Mouse (Mus musculus): ENCODE results near the gene Bcl2l11.
A peak's percentile ranks its signal among the peaks of the same experiment; 100 is the strongest.

Bcl2l11 gene

DNA sequence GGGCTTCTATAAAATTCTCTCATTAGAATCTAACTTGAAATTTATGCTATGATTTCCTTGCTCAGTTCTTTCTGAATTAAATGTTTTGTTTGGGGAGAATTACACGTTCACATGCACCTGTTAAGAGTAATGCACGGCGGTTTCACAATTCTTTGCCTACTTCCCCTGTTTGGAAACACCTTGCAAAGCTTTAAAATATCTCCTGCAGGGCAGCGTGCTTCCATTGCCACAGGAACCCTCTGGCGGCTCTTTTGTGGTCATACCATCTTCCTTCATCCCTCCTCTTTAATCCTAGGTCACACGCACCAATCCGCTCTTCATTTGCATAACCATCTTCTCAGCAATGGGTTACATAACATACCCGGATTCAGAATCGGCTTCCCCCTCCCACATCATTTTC lies 14.3 kb upstream of the Bcl2l11 start:
- DNase-seq (ENCODE audit: low spot score in 2 of 2), result no peak

GRCm38 (mm10) chr2:128114621-128115020 lies 11.2 kb upstream of the Bcl2l11 start:
- DNase-seq (ENCODE audit: low spot score in 2 of 2), result no peak

DNA sequence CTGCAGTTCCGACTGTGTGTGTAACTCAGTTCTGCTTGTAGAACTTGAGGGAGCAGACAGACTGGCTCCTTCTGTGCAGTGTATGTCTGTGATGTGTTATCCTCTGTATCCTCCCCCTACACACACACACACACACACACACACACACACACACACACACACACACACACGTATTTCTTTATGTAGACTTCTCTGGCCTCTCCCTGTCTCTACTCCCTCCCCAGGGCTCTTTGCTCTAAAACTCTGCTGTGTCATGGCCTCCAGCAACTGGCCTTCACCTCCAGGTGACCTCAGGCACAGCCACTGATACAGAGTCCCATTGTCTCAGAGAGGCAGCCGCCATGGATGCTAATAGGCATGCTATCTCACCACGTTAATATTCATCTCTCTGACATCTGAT lies 10.3 kb upstream of the Bcl2l11 start:
- DNase-seq (ENCODE audit: low spot score in 2 of 2), result no peak

- no peak for DNase-seq (ENCODE audit: low spot score in 2 of 2)
Observed at GRCm38 (mm10) chr2:128117605-128118004, 8.2 kb upstream of the Bcl2l11 start.

DNA sequence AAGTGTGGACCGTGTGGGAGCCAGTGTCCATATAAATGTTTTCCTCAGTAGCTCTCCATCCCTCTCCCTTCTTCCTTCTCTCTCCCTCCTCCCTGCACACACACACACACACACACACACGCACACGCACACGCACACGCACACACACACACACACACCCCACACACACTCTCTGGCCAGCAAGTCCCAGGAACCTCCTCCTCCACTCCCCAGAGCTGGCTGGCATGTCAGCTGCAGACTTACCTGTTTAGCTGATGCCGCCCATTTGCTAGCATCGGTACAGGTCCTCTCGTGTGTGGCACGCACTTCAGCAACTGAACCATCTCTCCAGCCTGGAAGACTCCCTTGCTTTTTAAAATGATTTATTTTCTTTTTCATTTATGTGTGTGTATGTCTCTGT lies 6.9 kb upstream of the Bcl2l11 start:
- DNase-seq (ENCODE audit: low spot score in 2 of 2), result no peak

DNA sequence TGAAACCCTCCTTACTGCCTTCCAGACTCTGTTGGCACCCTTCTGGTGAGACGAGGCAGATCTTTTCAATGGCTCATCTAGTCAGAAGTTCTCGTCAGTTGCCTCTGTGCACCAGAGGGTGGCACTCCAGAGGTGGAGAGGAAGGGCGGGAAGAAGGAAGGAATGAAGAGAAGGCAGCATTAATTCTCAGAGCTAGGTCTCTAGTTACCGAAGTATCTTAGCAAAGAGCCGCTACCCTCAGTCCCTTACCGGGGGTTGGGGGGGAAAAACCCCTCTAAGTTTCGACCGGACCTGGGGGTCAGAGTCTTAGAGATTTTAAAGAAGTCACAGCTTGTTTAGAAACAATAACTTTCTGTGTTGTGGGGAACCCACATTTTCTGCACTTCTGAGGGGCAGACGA lies 3.3 kb upstream of the Bcl2l11 start:
- DNase-seq (ENCODE audit: low spot score in 2 of 2), result peak; percentile 50 to 52

DNA sequence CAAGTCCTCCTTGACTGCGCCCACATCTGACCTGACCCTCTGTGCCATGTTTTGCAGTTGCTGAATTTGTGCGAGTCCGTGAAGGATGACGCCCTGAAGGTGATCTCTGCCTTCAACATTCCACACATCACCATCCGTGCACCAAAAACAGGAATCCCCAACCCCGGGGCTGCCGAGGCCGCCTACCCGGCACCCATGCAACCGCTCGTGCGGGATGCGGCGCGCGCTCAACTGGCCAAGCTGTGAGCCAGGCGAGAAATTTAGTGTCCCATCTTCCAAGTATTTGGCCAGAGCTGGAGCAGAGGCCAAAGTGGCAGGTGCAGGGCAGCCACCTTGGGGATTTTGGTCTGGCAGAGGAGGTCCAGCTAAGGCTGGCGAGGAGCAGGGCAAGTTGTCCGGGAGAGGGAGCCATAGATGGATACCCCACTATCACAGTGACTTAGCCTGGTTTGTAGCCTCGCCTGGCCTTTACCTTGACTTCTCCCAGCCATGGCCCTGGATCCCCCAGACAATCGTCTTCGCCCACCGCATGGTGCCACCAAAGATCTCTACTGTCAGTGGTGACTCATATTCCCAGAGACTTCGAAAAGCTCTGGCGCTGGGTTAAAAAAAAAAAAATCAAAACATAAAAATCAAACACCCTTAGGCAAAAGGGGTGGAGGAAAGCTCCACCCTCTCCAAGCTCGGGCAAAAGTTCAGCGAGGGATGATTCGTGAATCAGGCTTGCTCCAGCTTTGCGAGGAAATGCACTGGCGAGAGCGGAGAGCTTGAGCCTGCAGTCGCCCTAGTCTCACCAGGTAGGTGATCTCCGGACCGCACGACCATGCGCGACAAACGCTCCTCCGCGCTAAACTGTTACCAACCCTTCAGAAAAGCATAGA lies 2.7 kb upstream of the Bcl2l11 start:
- peak in 1 of 2 experiments; percentile 17 for DNase-seq (ENCODE audit: low spot score in 2 of 2)

GRCm38 (mm10) chr2:128123921-128124683 lies 1.7 kb upstream of the Bcl2l11 start:
- peak in 1 of 2 experiments; percentile 12 for DNase-seq (ENCODE audit: low spot score in 2 of 2)

DNA sequence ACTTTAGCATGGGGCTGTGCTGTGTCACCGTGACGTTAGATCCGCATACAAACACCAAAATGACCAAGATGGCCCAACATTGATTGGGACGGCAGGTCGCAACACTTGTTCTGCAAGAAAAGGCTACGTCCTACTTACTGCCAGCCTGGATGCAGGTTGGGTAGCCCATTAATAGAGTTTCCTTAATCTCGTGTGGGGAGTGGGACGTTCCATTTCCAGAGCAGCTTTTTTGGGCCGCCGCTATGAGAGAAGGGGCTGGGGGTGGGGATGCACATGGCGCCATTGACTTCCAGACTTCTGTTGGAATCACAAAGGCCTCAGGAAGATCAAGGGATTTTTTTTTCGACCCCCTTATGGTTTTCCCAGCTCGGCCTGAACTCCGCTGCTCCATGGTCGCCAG lies 1.1 kb upstream of the Bcl2l11 start:
- DNase-seq (ENCODE audit: low spot score in 2 of 2), result no peak

- peak in 1 of 2 experiments; percentile 16 for DNase-seq (ENCODE audit: low spot score in 2 of 2)
Observed at GRCm38 (mm10) chr2:128126591-128127051, 783 bp downstream of the Bcl2l11 start.

DNA sequence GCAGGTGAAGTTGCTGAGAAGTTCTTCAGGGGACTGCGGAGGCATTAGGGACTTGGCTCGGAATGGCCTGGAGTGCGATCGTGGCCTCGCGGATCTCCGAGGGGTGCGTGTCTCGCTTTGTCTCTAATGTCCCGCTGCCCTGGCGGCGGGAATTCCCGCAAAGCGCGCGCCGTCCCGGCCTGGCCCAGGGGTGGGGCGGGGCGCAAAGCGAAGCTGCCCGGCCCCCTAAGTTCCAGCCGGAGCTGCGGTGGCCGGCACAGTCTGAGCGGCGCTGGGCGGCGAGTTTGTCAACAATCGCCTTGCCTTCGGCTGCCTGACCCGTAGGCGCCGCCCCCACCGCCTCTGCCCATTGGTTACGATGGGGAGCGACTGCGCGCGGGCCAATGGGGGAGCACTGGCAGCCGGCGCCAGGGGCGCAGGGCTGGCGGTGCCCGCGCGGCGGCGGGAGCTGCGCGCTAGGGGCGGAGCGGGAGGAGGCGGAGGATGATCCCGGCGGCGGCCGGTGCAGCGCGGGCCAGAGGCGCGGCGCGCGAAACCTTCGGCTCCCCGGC lies 1.4 kb downstream of the Bcl2l11 start:
- peak; percentile 96 for DNase-seq (ENCODE audit: low spot score in 2 of 2)

- peak; percentile 61 to 62 for DNase-seq (ENCODE audit: low spot score in 2 of 2)
Observed at GRCm38 (mm10) chr2:128127691-128128292, 2.0 kb downstream of the Bcl2l11 start.

DNA sequence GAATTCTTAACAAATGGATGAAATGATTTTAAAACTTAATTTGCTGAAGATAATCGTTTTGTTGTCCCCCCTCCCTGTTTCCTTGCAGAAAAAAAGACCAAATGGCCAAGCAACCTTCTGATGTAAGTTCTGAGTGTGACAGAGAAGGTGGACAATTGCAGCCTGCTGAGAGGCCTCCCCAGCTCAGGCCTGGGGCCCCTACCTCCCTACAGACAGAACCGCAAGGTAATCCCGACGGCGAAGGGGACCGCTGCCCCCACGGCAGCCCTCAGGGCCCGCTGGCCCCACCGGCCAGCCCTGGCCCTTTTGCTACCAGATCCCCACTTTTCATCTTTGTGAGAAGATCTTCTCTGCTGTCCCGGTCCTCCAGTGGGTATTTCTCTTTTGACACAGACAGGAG lies 2.7 kb downstream of the Bcl2l11 start:
- no peak for DNase-seq (ENCODE audit: low spot score in 2 of 2)

DNA sequence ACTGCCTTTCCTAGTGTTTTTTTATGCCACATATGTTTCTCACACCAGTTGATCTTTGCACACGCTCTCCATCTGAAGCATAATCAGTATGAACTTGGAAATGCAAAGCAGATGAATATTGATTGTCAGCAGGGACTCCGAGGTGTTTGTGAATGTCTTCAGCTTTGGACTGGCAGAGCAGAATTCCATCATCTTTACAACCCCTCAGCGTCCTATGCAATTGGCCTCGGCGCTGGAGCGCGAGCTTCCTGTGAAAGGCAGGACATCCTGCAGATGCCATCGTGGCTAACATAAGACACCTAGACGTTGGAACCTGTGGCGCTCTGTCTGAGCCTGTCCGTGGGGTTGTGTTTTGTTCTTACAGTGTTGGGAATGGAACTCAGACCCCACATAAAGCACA lies 5.7 kb downstream of the Bcl2l11 start:
- no peak for DNase-seq (ENCODE audit: low spot score in 2 of 2)

DNA sequence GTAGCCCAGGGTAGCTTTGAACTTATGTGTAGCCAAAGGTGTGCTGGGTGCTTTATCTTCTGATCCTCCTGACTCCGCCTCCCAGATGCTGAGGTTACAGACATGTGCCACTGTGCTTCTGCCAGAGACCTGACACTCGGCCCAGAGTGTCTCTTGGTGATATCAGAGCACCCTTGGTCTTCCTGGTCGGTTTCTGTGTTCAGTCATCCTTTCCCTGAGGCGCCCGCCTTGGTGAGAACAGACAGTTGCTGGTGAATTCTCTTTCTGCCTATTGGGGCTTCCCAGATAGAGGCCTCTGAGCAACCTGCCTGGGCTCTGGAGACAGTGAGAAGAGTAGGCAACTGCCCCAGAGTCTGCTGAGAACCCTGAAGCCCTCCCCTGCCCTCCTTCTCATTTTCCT lies 6.8 kb downstream of the Bcl2l11 start:
- no peak for DNase-seq (ENCODE audit: low spot score in 2 of 2)

GRCm38 (mm10) chr2:128133865-128134264 lies 8.0 kb downstream of the Bcl2l11 start:
- no peak for DNase-seq (ENCODE audit: low spot score in 2 of 2)

GRCm38 (mm10) chr2:128134474-128134873 lies 8.6 kb downstream of the Bcl2l11 start:
- no peak for DNase-seq (ENCODE audit: low spot score in 2 of 2)

- no peak for DNase-seq (ENCODE audit: low spot score in 2 of 2)
Observed at GRCm38 (mm10) chr2:128134948-128135347, 9.1 kb downstream of the Bcl2l11 start.

DNA sequence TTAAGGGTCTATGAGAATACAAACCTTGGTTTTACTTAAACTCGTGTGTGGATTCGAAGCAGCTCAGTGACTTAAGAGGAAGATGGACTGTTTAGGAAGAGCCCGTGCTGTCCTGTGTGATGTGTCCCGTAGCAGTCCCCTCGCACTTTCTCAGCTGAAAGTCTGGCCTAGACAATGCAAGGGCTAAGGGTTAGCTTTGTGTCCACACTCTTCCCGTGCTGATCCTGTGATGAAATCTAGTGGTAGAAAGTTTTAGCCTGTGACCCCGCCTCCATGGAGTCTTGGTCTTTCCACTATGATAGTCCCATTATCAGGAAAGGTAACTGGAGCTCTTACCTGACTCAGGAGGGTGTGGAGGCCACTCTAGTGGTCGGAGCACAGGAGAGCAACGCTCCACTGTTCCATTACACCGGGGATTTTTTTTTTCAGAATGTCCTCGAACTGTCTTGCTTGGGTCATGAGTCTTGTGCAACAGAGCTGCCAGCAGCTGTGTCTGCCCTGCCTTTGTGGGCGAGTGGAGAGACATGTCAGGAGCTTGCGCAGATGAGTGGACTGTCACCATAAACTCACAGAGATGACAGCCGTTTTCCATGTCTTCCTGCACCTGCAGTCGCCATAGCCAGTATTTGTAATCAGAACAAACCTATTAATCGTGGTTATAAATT lies 11.1 kb downstream of the Bcl2l11 start:
- DNase-seq (ENCODE audit: low spot score in 2 of 2), result no peak

DNA sequence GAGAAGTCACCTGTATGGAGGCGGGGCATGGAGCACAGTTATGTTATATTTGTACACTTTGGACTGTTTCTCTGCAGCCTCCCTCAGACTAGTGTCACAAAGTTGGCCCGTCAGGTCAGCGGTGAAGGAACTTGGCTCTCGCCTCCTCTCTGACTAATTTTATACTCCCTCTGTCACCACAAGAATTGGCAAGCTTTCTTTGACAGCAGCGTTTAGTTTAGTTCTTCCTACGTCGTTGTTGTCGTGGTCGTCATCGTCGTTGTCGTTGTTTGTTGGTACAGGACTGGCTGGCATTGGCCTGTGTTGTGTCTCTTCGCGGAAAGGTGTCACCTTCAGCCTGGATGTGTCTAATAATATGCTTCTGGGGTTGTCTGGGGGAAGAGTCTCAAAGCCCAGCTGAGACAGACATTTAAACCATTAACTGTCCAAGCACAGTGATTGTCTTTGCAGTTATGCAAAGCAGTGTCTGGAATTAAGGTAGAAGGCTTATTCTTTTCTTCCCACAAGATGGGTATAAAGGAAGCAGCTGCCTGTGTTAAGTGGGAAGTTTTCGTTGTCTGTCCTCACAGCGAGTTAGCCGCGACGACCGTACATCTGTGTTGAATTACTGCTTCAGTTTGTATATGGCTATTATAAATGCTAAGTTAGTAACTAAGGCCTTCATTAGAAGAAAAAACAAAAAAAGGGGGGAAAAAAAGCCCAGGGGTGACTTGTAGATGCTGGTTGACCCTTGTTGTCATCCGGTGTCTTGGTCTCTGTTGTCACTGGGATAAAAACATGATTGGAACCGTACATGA lies 11.8 kb downstream of the Bcl2l11 start:
- no peak for DNase-seq (ENCODE audit: low spot score in 2 of 2)

DNA sequence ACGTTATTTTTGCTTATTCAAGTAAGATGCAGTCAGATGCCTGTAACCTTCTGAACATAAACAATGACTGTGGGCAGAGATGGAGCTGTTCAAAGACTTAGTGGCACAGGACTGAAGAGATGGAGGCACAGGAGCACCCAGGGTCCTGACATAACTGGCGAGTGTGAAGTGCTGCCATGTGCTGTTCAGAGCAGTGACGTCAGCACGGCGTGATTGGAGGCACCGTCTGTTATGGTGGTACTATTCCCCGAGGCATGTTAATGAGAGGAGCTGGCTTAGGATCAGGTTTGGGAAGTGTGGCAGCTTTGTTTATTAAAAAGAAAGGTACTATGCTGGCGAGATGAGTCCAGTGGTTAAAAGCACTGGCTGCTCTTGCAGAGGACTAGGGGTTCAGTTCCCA lies 13.1 kb downstream of the Bcl2l11 start:
- no peak for DNase-seq (ENCODE audit: low spot score in 2 of 2)

Measured in spleen, postnatal 36 days (tissue).